Mouse (Mus musculus) embryonic fibroblast, embryonic 13.5 days (primary cell): ENCODE results near the gene Atp5d.

Source experiments
- CTCF ChIP-seq: IDR thresholded peaks from 2 replicates; pipeline ENCODE4 v1.5.1; 2011; ENCODE audit warnings: mild to moderate bottlenecking, control low read depth, low read length, moderate library complexity, borderline replicate concordance; ENCODE audit not compliant: insufficient read depth
- POLR2A ChIP-seq: IDR thresholded peaks from 2 replicates; pipeline ENCODE4 v1.6.1; 2011; ENCODE audit warnings: low read depth, mild to moderate bottlenecking, control low read depth, low read length, moderate library complexity

- peak; percentile 50; the same call in 1 of the 2 replicates for TF ChIP-seq POLR2A
- TF ChIP-seq CTCF: no peak
These were observed 13.0 kb downstream of the Atp5d start for GRCm38 (mm10) chr10:80151211-80152034.
